Mouse (Mus musculus) c-Kit-positive CD71-positive TER-119-negative erythroid progenitor cells, embryonic 14.5 days (primary cell): ENCODE results near the gene Rpl21.

Experiments
- DNase-seq: peaks from one replicate; pipeline ENCODE4 v3.0.0-alpha.2; 2013; ENCODE audit warnings: low read depth

Gene Rpl21

DNA sequence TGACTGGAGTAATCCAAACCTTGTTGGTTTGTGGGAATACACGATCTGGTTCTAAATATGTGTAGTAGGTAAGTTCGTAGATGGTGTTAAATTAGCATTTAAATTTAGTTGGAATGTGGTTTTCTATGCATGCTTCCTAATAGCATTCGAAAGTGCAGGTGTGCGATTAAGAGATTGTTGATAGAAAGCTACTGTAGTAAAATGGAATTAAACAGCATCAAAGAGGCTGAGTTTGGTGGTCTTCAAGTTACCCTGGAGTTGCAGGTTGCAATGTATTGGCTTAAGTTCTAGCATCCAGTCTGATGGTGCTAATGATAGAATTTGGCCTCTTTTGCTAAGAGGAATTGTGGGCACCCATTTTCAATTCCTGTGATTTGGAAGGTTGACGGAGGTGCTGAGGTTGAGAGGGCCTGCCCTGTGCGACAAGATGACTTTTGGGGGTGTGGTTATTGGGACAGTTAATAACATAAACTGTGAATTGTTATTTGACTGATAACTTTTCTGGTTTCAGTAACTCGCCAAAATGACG, 1.0 kb downstream of the Rpl21 start:
- DNase-seq = no peak

DNA sequence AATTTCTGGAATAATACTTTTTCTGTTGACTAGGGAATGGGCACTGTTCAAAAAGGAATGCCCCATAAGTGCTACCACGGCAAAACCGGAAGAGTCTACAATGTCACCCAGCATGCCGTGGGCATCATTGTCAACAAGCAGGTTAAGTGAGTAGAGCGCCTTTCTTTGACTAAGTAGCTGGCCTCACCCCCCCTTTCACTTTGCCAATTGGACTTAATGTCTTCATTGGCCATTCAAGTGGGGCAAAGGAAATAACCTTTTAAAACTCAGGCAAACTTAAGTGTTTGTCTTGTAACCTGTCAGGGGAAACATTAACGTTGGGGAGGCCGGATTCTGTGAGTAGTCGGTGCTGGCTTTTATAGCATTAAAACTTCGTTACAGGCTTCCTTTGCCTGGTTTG, 2.3 kb downstream of the Rpl21 start:
- no peak for DNase-seq

GRCm38 (mm10) chr5:146837967-146838720, 5.5 kb downstream of the Rpl21 start:
- DNase-seq = no peak

- DNase-seq = no peak
Measured at GRCm38 (mm10) chr5:146838836-146839648, 6.4 kb downstream of the Rpl21 start.

- DNase-seq = no peak
Measured at GRCm38 (mm10) chr5:146839760-146840159, 7.1 kb downstream of the Rpl21 start.

- no peak for DNase-seq
Measured at GRCm38 (mm10) chr5:146840422-146840821, 7.7 kb downstream of the Rpl21 start.

- DNase-seq = no peak
Measured at GRCm38 (mm10) chr5:146841301-146841700, 8.6 kb downstream of the Rpl21 start.

- DNase-seq = no peak
Measured at GRCm38 (mm10) chr5:146841996-146842395, 9.3 kb downstream of the Rpl21 start.

- no peak for DNase-seq
Measured at GRCm38 (mm10) chr5:146844301-146844941, 11.7 kb downstream of the Rpl21 start.

- DNase-seq = no peak
Measured at GRCm38 (mm10) chr5:146844945-146845365, 12.3 kb downstream of the Rpl21 start, which contains the start of gene Rasl11a. Gene Rasl11a, plus strand, starts transcription at chr5:146845071.

GRCm38 (mm10) chr5:146846489-146846888, 13.8 kb downstream of the Rpl21 start:
- no peak for DNase-seq

DNA sequence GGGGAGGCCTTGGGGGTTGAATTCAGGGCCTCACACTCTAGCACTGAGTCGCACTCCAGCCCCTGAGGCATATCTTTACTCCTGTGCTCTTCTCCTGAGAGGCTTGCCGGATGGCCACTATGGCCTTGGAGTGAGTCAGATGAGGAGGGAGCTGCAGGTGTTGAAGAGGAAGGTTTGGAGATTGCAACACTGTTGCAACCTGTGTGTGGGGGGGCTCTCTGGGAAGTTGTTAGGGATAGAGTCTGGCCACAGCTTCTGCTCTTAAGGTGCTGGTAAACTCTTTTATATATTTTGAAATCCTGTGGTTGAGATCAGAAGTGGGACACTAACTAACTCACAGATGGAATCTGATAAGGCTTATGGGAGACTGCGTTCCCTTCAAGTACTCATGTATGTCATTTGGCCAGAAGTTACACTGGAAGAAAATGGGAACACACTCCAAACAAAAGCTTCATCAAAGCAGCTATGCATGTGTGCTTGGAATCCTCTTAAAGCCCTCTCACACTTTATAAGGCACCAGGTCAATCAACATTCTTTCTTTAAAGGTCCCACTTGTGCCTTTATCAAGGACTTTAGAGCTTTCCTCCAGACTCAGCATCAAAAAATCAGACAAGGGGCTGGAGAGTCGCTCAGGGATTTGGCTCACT, 16.4 kb downstream of the Rpl21 start:
- no peak for DNase-seq

GRCm38 (mm10) chr5:146856106-146856505, 23.4 kb downstream of the Rpl21 start:
- DNase-seq = no peak

GRCm38 (mm10) chr5:146857620-146858019, 24.9 kb downstream of the Rpl21 start:
- DNase-seq = no peak

- no peak for DNase-seq
Measured at GRCm38 (mm10) chr5:146858772-146859171, 26.1 kb downstream of the Rpl21 start.

GRCm38 (mm10) chr5:146859246-146859645, 26.6 kb downstream of the Rpl21 start:
- no peak for DNase-seq

DNA sequence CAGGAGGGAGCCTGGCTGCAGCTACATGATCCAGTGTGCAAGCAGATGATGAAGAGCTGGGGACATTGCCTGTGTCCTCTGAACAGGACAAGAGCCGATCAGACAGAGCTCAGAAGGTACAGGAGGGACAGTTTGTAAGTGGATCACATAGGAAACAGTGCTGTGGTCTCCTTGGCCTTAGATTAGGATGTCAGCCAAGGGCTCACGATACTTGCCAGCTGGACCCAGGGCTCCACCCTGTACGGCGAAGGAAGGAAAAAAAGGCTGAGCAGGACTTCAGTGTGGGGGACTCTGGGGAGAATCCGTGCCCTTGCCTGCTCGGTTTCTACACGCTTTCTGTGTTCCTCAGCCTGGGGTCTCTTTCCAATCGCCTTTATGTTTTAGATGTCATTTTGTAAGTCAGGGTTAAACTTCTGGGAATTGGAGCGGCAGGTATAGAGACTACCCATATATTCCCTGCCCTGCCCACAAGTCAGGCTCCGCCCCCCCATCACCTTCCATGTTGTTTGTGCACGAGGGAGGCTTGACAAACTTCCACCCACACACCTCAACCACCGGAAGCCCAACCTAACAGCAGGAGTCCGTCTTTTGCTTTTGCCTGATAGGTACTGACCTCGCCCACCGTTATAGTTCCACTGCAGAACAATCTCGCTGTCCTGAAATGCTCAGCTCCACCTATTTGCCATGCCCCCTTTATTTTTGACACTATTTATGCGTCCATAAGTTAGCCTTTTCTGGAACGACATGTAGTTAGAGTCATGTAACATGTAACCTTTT, 27.7 kb downstream of the Rpl21 start:
- DNase-seq = no peak

DNA sequence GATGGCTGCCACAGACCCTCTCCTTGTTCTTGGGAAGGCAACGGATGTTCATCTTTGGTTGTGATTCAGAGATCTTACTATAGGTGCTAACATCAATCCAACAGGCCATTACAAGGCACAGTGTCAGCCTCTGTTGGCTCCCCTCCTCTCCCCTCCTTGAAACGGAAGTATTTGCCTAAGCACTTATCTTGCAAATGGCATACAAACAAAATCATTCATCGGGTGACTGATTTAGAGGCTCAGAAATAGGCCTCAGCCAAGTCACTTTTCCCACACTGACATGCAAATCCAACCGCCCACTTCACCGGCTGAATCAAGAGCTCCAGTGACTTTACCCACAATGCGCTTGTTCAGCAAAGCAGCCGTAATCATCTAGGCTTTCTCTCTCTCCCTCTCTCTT, 28.9 kb downstream of the Rpl21 start:
- no peak for DNase-seq

DNA sequence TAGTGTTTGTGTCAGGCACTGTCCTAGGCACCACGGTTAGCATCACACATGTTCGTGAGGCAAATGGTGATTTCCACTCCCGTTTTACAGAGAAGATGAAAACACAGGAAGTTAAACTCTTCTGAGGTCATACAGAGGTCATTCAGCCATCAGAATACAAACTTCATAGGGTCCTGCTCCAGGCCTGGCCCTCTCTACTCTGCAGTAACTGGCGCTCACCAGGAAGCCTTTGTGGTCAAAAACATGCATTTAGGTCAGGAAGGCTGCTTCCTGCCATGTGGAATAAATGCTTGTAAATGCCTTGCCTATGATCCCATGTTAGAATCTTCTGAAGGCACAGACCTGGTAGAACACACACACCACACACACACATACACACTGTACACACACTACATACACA, 32.8 kb downstream of the Rpl21 start:
- DNase-seq = no peak

DNA sequence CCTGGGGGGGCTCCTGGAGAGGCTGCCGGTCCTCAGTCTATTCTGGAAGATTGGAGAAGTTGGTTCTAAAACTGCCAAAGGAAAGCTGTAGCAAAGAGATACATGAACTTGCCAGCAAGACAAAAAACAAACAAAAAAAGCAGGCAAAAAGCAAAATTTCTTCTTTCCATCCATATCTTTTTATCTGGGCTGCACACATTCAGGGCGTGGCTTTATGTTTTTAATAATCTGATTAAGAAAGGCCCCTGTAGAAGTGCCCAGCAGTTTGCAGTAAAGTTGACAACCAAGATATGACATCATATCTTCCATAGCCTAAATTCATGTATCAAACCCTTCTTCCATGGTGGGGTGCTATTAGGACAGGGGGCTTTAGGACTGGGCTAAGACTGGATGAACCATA, 33.6 kb downstream of the Rpl21 start:
- peak; percentile 81 for DNase-seq

GRCm38 (mm10) chr5:146867246-146867945, 34.7 kb downstream of the Rpl21 start:
- DNase-seq = peak; percentile 83
